Mouse (Mus musculus): ENCODE data around the gene Smim24. TPM values are rescaled to one million over a fixed set of nuclear protein-coding genes. Genes with fewer than 3 reads are reported as not detected.

The Smim24 gene
- polyA plus RNA-seq, 1 experiment: 3,612 TPM

DNA sequence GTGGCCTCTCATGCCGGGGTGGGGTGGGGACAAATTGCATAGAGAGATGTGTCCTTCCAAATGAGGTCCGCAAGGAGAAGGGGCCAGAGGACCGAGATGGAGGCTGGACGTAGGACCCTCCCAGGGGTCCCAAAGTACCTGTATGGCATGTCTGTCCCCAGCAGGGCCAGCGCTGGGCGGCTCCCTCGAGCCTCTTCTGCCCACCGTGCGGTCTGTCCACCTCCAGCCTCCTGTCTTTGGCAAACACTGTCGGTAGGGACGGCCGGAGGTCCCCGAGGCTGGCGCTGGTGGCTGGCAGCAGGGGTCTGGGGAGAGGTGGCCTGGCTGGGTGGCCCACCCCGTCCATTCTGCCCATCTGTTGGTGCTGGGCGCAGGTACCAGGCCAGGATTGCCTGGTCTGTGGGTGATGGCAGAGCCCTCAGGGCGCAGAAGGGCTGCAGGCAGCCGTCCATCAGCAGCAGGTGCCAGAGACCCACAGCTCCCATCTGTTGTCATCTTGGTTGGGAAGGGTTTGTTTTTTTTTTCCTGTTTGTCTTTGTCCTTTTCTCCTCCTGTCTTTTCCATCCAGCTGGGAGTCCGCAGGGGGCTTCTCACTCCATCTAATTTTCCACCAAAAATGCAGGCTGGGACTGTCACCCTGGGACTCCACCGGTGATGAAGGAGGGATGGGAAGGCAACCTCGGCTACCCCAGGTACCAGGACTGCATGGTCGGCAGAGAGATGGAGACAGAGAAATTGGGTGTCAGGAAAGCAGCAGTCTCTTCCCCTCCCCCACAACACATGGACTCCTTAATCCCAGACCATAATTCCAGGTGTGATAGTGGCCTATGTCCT is 7.7 kb downstream of the Smim24 start:
- no peaks in the 10 kb centered on the region for H3K36me3 ChIP-seq (ENCODE audit: control insufficient read depth, insufficient read depth, low read length)
- H3K27ac ChIP-seq (ENCODE audit: control insufficient read depth, insufficient read depth, low read depth, low read length): no peak overlapping the region
- peaks cover 24% of the 10 kb centered on the region for H3K4me1 ChIP-seq (ENCODE audit: control insufficient read depth, insufficient read depth, low read length)
- TF ChIP-seq POLR2A (IDR thresholded peaks at IDR 0.05; ENCODE audit: control insufficient read depth, low read depth, low read length) (no peak), CTCF (IDR thresholded peaks at IDR 0.05; ENCODE audit: control insufficient read depth, insufficient read depth, insufficient replicate concordance, low read depth, low read length) (no peak)
- H3K4me3 ChIP-seq (ENCODE audit: control insufficient read depth, low read depth, low read length): no peak overlapping the region
- H3K27me3 ChIP-seq (ENCODE audit: control insufficient read depth, insufficient read depth, low read length): no peaks in the 10 kb centered on the region

DNA sequence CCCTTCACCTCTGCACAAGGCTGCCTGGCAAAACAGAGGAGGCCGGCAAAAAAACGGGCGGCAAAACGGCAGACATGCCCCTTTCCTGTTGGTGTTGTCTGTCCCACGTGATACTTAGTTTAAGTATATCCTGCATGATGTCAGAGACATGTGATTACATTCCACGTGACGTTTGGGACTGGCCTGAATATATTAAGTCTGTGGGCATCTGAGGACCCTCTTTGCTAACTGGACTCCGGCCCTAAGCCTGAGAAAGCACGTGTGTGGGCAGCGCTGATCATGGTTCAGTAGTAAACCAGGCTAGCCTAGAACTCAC is 8.3 kb downstream of the Smim24 start:
- H3K36me3 ChIP-seq (ENCODE audit: control insufficient read depth, insufficient read depth, low read length): no peaks in the 10 kb centered on the region
- TF ChIP-seq CTCF (IDR thresholded peaks at IDR 0.05; ENCODE audit: control insufficient read depth, insufficient read depth, insufficient replicate concordance, low read depth, low read length) (no peak), POLR2A (IDR thresholded peaks at IDR 0.05; ENCODE audit: control insufficient read depth, low read depth, low read length) (no peak)
- peak overlapping the region; percentile 56; the same call in 1 of the 2 replicates for H3K27ac ChIP-seq (ENCODE audit: control insufficient read depth, insufficient read depth, low read depth, low read length)
- peaks cover 24% of the 10 kb centered on the region for H3K4me1 ChIP-seq (ENCODE audit: control insufficient read depth, insufficient read depth, low read length)
- H3K27me3 ChIP-seq (ENCODE audit: control insufficient read depth, insufficient read depth, low read length): no peaks in the 10 kb centered on the region
- no peak overlapping the region for H3K4me3 ChIP-seq (ENCODE audit: control insufficient read depth, low read depth, low read length)

DNA sequence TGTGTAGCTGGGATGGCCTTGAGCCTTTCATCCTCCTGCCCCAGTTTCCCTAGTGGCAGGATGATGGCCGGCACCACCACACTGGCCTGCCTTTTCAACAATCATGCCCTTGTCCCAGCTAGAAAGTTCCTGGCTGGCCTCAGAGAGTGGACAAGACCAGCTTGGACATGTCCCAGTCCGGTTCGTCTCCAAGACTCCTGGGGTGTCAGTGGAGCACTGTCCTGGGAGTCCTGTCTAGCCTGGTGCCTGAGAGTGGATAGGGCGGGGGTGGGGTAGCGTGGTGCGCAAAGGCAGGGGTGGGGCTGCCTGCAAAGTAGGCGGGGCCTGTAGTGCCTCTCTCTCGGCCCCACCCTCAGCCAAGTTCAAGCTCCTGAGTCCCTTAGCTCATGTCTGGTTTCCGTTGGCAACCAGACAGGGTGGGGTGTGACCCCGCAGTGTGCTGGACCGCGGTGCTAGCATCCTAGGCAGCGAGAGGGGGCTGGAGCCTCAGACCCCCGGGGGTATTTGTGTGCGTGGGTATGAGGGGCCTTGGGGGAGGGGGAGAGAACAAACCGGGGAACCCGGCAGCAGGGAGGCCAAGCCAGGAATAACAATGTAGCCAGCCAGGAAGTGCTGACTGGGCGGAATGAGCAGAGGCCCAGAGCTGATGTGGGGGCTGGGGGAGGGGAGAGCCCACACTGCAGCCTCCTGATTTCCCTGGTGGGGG is 8.8 kb downstream of the Smim24 start:
- Histone ChIP-seq H3K27me3 (ENCODE audit: control insufficient read depth, insufficient read depth, low read length) (no peaks in the 10 kb centered on the region), H3K36me3 (ENCODE audit: control insufficient read depth, insufficient read depth, low read length) (no peaks in the 10 kb centered on the region), H3K4me3 (ENCODE audit: control insufficient read depth, low read depth, low read length) (peak overlapping the region; percentile 31), H3K27ac (ENCODE audit: control insufficient read depth, insufficient read depth, low read depth, low read length) (peak overlapping the region; percentile 80), H3K4me1 (ENCODE audit: control insufficient read depth, insufficient read depth, low read length) (peaks cover 24% of the 10 kb centered on the region)
- TF ChIP-seq POLR2A (IDR thresholded peaks at IDR 0.05; ENCODE audit: control insufficient read depth, low read depth, low read length) (no peak), CTCF (IDR thresholded peaks at IDR 0.05; ENCODE audit: control insufficient read depth, insufficient read depth, insufficient replicate concordance, low read depth, low read length) (no peak)

DNA sequence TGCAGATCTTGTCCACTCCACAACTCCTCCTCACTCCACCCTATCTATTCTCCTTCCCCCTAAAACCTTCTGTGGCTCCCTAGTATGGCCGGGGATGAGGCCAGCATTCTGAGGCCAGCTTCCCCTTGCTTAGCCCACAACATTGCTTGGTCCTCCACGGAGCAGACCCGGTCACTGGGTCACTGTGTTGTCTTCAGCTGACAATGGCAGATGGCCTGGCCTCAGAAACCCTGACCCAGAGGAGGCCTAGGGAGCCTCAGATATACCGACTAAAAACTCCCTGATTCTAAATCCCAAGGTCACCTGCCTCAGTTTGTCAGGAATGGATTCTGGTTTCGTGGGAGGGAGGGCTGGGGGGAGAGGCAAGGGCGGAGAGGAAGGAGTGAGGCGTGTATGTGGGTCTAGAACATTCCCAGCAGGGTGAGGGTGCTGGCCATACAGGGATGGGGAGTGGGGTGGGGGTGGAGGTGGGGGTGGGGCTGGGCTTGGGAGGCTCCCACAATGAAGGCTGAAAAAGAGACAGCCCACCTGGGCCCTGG is 9.4 kb downstream of the Smim24 start:
- Histone ChIP-seq H3K4me1 (ENCODE audit: control insufficient read depth, insufficient read depth, low read length) (peaks cover 24% of the 10 kb centered on the region), H3K4me3 (ENCODE audit: control insufficient read depth, low read depth, low read length) (peak overlapping the region; percentile 31), H3K36me3 (ENCODE audit: control insufficient read depth, insufficient read depth, low read length) (no peaks in the 10 kb centered on the region), H3K27ac (ENCODE audit: control insufficient read depth, insufficient read depth, low read depth, low read length) (peak overlapping the region; percentile 80), H3K27me3 (ENCODE audit: control insufficient read depth, insufficient read depth, low read length) (no peaks in the 10 kb centered on the region)
- TF ChIP-seq POLR2A (IDR thresholded peaks at IDR 0.05; ENCODE audit: control insufficient read depth, low read depth, low read length) (no peak), CTCF (IDR thresholded peaks at IDR 0.05; ENCODE audit: control insufficient read depth, insufficient read depth, insufficient replicate concordance, low read depth, low read length) (no peak)

DNA sequence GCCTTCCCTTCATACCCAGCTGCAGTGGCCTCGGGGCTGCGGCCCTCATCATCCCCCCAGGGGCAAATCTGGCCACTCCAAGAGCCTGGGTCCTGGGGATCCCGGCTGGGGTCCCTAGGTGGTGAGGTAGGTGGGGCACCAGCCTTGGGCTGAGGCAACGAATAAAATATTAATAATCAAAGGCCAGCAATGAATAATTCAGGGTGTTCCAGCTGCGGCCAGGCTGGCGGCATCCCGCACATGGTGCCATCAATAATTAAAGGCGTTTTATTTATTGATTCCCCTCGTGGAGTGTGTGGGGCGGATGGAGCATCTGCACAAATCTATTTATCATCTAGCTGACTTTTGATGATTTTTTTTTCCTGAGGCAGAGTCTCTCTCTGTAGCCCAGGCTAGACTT is 10.7 kb downstream of the Smim24 start:
- Histone ChIP-seq H3K4me3 (ENCODE audit: control insufficient read depth, low read depth, low read length) (no peak overlapping the region), H3K27me3 (ENCODE audit: control insufficient read depth, insufficient read depth, low read length) (no peaks in the 10 kb centered on the region), H3K27ac (ENCODE audit: control insufficient read depth, insufficient read depth, low read depth, low read length) (no peak overlapping the region), H3K36me3 (ENCODE audit: control insufficient read depth, insufficient read depth, low read length) (no peaks in the 10 kb centered on the region), H3K4me1 (ENCODE audit: control insufficient read depth, insufficient read depth, low read length) (peaks cover 26% of the 10 kb centered on the region)
- TF ChIP-seq POLR2A (IDR thresholded peaks at IDR 0.05; ENCODE audit: control insufficient read depth, low read depth, low read length) (no peak), CTCF (IDR thresholded peaks at IDR 0.05; ENCODE audit: control insufficient read depth, insufficient read depth, insufficient replicate concordance, low read depth, low read length) (no peak)

DNA sequence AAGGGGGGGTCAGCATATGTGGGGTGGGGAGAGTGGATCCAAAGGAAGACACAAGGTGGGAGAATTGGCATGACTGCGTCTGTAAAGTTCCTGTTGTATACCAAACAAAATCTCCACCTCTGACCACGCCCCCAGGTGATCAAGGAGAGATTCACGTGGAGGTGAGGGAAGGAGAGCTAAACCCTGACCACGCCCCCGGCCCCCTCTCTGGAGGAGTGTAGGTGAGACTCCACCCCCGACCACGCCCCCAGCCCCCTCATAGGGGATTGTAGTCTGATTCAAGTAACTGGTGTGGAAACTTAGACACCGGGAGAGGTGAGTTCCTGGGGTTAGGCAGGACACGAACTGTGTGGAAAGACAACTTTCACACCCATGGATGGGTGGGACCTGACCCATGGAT is 11.2 kb downstream of the Smim24 start:
- Histone ChIP-seq H3K27me3 (ENCODE audit: control insufficient read depth, insufficient read depth, low read length) (no peaks in the 10 kb centered on the region), H3K4me1 (ENCODE audit: control insufficient read depth, insufficient read depth, low read length) (peaks cover 30% of the 10 kb centered on the region), H3K4me3 (ENCODE audit: control insufficient read depth, low read depth, low read length) (no peak overlapping the region), H3K36me3 (ENCODE audit: control insufficient read depth, insufficient read depth, low read length) (no peaks in the 10 kb centered on the region), H3K27ac (ENCODE audit: control insufficient read depth, insufficient read depth, low read depth, low read length) (no peak overlapping the region)
- no peak for TF ChIP-seq CTCF (IDR thresholded peaks at IDR 0.05; ENCODE audit: control insufficient read depth, insufficient read depth, insufficient replicate concordance, low read depth, low read length)
- no peak for TF ChIP-seq POLR2A (IDR thresholded peaks at IDR 0.05; ENCODE audit: control insufficient read depth, low read depth, low read length)

DNA sequence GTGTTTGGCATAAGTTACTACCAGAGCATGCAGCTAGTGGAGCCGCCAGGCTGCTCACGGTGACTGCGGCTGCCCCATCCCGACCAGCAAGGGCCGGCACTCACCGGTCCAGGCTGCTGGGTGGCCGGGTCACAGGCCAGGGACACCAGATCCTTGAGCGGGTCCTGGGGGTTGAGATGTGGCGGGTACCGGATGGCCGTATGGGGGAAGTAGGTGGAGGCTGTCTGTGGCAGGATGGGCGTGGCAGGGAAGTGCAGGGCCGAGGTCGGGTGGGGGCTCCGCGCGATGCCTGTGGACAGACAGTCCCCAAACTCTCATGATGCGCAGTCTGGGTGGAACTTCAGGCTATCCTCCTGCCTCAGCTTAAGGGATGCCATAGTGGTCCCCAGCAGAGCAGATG is 11.9 kb downstream of the Smim24 start:
- no peaks in the 10 kb centered on the region for H3K36me3 ChIP-seq (ENCODE audit: control insufficient read depth, insufficient read depth, low read length)
- H3K4me1 ChIP-seq (ENCODE audit: control insufficient read depth, insufficient read depth, low read length): peaks cover 30% of the 10 kb centered on the region
- H3K4me3 ChIP-seq (ENCODE audit: control insufficient read depth, low read depth, low read length): no peak overlapping the region
- TF ChIP-seq POLR2A (IDR thresholded peaks at IDR 0.05; ENCODE audit: control insufficient read depth, low read depth, low read length) (no peak), CTCF (IDR thresholded peaks at IDR 0.05; ENCODE audit: control insufficient read depth, insufficient read depth, insufficient replicate concordance, low read depth, low read length) (no peak)
- no peak overlapping the region for H3K27ac ChIP-seq (ENCODE audit: control insufficient read depth, insufficient read depth, low read depth, low read length)
- no peaks in the 10 kb centered on the region for H3K27me3 ChIP-seq (ENCODE audit: control insufficient read depth, insufficient read depth, low read length)
